Mouse (Mus musculus) E14TG2a.4 (cell line): ENCODE measurements around the gene Slc3a2.

Experiments
- CTCF ChIP-seq: conservative IDR thresholded peaks from 2 replicates; pipeline ENCODE4 v1.5.1; 2014; ENCODE audit warnings: low read length
- NANOG ChIP-seq: IDR thresholded peaks from 2 replicates; pipeline ENCODE4 v1.6.1; 2014; ENCODE audit warnings: borderline replicate concordance, low read length, mixed read lengths

- TF ChIP-seq CTCF, result no peak
- TF ChIP-seq NANOG, result no peak
These were observed 31.2 kb downstream of the Slc3a2 start for GRCm38 (mm10) chr19:8691871-8692539.
